Mouse (Mus musculus) heart, adult 2 months (tissue): ENCODE results near the gene Bud23.

ENCODE experiments used
- EP300 ChIP-seq: fragments of 200-500 bp; IDR thresholded peaks from 2 replicates; pipeline ENCODE4 v1.6.1; 2011; ENCODE audit warnings: low read depth, low read length, control low read depth; ENCODE audit not compliant: insufficient read depth
- POLR2A ChIP-seq: fragments of 200-500 bp; IDR thresholded peaks from 2 replicates; pipeline ENCODE4 v1.6.1; 2011; ENCODE audit warnings: mild to moderate bottlenecking, low read depth, low read length, control low read depth; ENCODE audit not compliant: insufficient read depth

DNA sequence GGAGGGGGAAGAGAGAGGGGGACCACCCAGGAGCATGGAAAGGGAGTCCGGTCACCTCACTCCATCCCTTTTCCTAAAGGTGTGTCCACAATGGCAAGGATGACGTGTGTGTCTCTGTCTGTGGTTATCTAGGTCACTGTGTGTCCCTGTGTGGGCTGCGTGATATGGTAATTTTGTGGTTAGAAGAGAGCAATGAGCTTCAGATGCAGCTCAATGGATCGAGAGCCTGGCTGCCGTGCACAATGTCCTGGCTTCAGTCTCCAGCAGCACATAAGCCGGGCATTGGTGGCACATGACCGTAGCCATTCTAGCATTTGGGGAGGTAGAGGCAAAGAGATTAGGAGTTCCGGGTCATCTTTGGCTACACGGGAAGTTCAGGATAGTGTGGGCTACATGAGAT lies 25.2 kb downstream of the Bud23 start:
- no peak for TF ChIP-seq POLR2A
- no peak for TF ChIP-seq EP300
